Mouse (Mus musculus) 3134 (cell line): ENCODE measurements around the gene Trappc2.

Experiments used
- DNase-seq: peaks from one replicate; pipeline ENCODE4 v3.0.0-alpha.2; 2011; ENCODE audit warnings: low spot score; ENCODE audit not compliant: insufficient read length; ENCODE audit errors: extremely low read depth

The Trappc2 gene

GRCm38 (mm10) chrX:166440036-166440615 lies at the start of gene Trappc2:
TSS of gene Trappc2 (plus strand) at chrX:166440574.
- DNase-seq: no peak

GRCm38 (mm10) chrX:166393753-166394152 lies 46.6 kb upstream of the Trappc2 start:
- DNase-seq: no peak

- no peak for DNase-seq
Observed at GRCm38 (mm10) chrX:166407865-166408264, 32.5 kb upstream of the Trappc2 start.

GRCm38 (mm10) chrX:166416196-166416595 lies 24.2 kb upstream of the Trappc2 start:
- DNase-seq: peak; percentile 10

- DNase-seq: no peak
Observed at GRCm38 (mm10) chrX:166434812-166435211, 5.6 kb upstream of the Trappc2 start.

GRCm38 (mm10) chrX:166440616-166441063 lies 266 bp downstream of the Trappc2 start, which contains the start of gene Ofd1:
TSS of gene Ofd1 (minus strand) at chrX:166440704.
- DNase-seq: peak; percentile 83

GRCm38 (mm10) chrX:166444552-166444951 lies 4.2 kb downstream of the Trappc2 start:
- no peak for DNase-seq

GRCm38 (mm10) chrX:166453532-166453931 lies 13.2 kb downstream of the Trappc2 start:
- DNase-seq: no peak

- DNase-seq: no peak
Observed at GRCm38 (mm10) chrX:166454331-166454730, 14.0 kb downstream of the Trappc2 start.

GRCm38 (mm10) chrX:166455525-166455924 lies 15.2 kb downstream of the Trappc2 start:
- no peak for DNase-seq

GRCm38 (mm10) chrX:166468321-166468720 lies 27.9 kb downstream of the Trappc2 start:
- no peak for DNase-seq

GRCm38 (mm10) chrX:166472612-166473011 lies 32.2 kb downstream of the Trappc2 start:
- no peak for DNase-seq

GRCm38 (mm10) chrX:166477393-166477792 lies 37.0 kb downstream of the Trappc2 start:
- no peak for DNase-seq

- DNase-seq: peak; percentile 9
Observed at GRCm38 (mm10) chrX:166478631-166479364, 38.4 kb downstream of the Trappc2 start.

GRCm38 (mm10) chrX:166479365-166479983 lies 39.1 kb downstream of the Trappc2 start, which contains the start of gene Rab9:
TSS of gene Rab9 (minus strand) at chrX:166479867.
- DNase-seq: peak; percentile 96

- DNase-seq: no peak
Observed at GRCm38 (mm10) chrX:166495052-166495451, 54.7 kb downstream of the Trappc2 start.

GRCm38 (mm10) chrX:166497771-166498170 lies 57.4 kb downstream of the Trappc2 start:
- no peak for DNase-seq

GRCm38 (mm10) chrX:166499496-166500190 lies 59.3 kb downstream of the Trappc2 start:
- peak; percentile 7 for DNase-seq
